Mouse (Mus musculus) E14TG2a.4 (cell line): ENCODE results near the gene Abcg8.

Source experiments
- H3K27me3 ChIP-seq: 2 replicates; pipeline ENCODE4 v1.6.1; 2014; ENCODE audit warnings: low read length, control low read depth; ENCODE audit not compliant: insufficient read depth
- H3K36me3 ChIP-seq: 2 replicates; pipeline ENCODE4 v1.6.1; 2014; ENCODE audit warnings: low read length, control low read depth; ENCODE audit not compliant: insufficient read depth
- H3K4me1 ChIP-seq: replicated peaks from 2 replicates; pipeline ENCODE4 v1.6.1; 2014; ENCODE audit warnings: low read depth, low read length, control low read depth
- H3K4me3 ChIP-seq: replicated peaks from 2 replicates; pipeline ENCODE4 v1.5.1; 2014; ENCODE audit warnings: mild to moderate bottlenecking, low read length
- H3K9me3 ChIP-seq: 2 replicates; pipeline ENCODE4 v1.6.1; 2014; ENCODE audit warnings: low read length, control low read depth
- CTCF ChIP-seq: conservative IDR thresholded peaks from 2 replicates; pipeline ENCODE4 v1.5.1; 2014; ENCODE audit warnings: low read length
- NANOG ChIP-seq: IDR thresholded peaks from 2 replicates; pipeline ENCODE4 v1.6.1; 2014; ENCODE audit warnings: borderline replicate concordance, low read length, mixed read lengths
- POU5F1 ChIP-seq: IDR thresholded peaks from 2 replicates; pipeline ENCODE4 v1.6.1; 2014; ENCODE audit warnings: low read length, borderline replicate concordance

Gene Abcg8

DNA sequence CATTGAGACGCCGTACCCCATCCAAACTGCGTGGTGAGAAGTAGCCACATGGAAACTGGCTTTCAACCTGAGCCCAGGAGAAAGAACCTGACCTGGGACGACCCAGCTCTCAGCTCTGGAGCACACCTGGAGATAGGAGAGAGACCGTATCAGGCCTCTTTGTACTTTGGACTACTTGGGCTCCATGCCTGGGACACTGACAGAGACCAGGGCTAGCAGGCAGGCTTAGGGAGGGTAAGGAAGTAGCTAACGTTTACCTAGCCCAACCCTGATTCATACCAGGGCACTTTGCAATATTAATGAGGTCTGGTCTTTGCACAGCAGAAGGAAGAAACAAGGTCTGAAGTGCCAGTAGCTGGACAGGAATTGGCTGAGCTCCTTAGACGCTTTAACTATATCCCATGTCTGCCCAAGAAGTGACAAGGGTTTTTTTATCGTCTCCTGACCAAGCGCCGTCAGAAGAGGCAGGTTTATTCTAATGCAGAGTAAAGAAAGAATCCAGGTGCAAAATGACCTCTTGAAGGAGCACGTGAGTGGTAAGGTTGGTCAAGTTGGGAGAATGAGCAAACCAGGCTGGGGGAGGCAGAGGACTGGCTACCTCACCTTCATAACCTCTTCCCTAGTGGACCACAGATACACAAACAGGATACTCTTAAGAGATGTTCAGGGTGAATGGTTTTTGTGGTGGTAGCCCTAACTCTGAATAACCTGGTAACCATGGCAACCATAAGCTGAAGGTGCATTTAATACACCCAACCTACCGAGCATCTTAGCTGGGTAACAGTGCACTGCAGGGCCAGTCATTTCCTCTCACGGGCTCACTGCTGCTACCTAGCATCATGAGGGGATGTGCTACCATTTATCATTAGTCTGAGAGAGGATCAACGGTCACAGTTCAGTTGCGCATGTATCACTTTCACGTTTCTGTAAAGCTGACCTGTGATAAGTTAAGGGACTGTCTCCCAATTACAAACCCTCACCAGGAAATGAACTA is 3.4 kb upstream of the Abcg8 start:
- Histone ChIP-seq H3K36me3 (no peaks in the 10 kb centered on the region), H3K4me1 (peaks cover 6% of the 10 kb centered on the region), H3K4me3 (no peak overlapping the region), H3K27me3 (peaks cover 27% of the 10 kb centered on the region), H3K9me3 (no peaks in the 10 kb centered on the region)
- TF ChIP-seq POU5F1 (no peak), CTCF (no peak), NANOG (no peak)

DNA sequence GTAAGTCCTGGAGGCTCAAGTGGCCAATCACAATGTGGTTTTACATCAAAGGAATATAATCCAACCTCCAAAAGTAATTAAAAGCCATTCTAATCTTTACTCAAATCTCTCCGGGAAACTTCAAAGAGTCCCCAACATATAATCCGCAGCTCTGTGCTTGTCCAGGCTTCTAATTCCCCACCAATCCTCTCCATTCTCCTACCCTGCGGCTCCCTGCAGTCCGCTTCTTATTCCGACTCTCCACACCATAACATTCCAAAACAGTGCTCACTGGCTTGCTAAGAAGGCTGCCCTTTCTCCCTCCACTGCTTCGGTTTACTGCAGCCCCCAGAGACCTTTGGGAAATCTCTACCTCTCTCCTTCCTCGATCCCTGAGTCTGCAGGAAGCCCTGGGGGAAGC is 2.1 kb upstream of the Abcg8 start:
- H3K36me3 ChIP-seq, result no peaks in the 10 kb centered on the region
- H3K27me3 ChIP-seq, result peaks cover 32% of the 10 kb centered on the region
- no peak for TF ChIP-seq POU5F1
- TF ChIP-seq CTCF, result no peak
- no peak for TF ChIP-seq NANOG
- H3K4me3 ChIP-seq, result no peak overlapping the region
- H3K9me3 ChIP-seq, result no peaks in the 10 kb centered on the region
- H3K4me1 ChIP-seq, result peaks cover 6% of the 10 kb centered on the region

DNA sequence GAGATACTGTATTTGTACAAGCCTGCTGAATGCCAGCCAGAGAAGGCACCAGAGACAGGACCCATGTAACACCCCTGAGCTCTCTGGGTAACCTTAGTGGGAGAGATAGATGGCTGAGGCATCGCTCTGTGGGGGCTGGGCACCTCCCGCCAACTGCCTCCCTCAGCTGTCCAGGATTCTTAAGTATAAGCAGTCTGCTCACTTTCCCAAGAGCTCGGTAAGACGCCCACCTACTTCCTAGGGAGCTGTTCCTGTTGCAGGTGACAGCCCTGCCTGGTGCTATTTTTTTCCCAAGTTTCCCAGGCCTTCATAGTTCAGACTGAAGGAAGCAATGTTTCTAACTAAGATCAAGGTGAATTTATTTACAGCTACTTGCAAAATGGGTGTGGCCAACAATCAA is 898 bp upstream of the Abcg8 start:
- H3K27me3 ChIP-seq, result peaks cover 32% of the 10 kb centered on the region
- TF ChIP-seq CTCF (no peak), NANOG (no peak), POU5F1 (no peak)
- peaks cover 6% of the 10 kb centered on the region for H3K4me1 ChIP-seq
- no peaks in the 10 kb centered on the region for H3K36me3 ChIP-seq
- no peak overlapping the region for H3K4me3 ChIP-seq
- H3K9me3 ChIP-seq, result no peaks in the 10 kb centered on the region

DNA sequence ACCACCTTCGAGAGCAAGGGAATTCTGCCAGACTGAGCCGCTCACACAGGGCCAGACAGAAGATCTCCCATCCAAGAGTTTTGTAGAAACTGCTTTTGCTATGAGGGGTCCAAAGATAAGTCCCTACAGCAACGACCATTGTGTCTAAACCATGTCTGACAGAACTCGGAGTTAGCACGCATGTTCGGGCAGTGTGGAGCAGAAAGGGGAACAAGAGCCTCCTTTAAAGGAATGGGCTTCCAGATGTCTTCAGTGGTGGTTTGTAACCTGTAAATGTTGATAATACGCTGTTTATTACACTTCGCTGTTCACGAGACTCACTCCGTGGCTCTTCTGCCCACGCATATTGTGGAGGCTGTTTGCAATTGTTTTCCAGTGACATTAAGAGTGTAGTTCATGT is 1.5 kb downstream of the Abcg8 start:
- no peaks in the 10 kb centered on the region for H3K9me3 ChIP-seq
- TF ChIP-seq POU5F1, result no peak
- TF ChIP-seq NANOG, result no peak
- TF ChIP-seq CTCF, result no peak
- peaks cover 6% of the 10 kb centered on the region for H3K4me1 ChIP-seq
- peaks cover 45% of the 10 kb centered on the region for H3K27me3 ChIP-seq
- H3K36me3 ChIP-seq, result no peaks in the 10 kb centered on the region
- H3K4me3 ChIP-seq, result no peak overlapping the region

DNA sequence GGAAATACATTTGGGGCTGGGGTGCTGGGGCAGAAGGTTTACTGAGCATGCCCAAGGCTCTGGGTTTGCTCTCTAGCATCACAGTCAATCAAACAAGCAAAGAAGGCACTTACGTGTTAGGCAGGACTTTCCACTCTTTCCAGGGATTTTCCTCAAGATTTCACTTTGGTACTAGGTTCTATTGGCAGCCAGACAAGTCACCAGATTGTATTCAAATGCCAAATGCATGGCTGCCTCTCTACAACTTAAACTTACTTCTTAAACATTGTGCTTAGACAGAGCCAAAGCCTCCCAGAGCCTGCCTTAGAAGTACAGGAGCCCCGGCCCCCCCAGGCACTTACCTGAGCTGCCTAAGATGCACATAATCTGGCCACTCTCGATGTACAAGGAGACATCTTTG is 5.6 kb downstream of the Abcg8 start:
- H3K9me3 ChIP-seq, result no peaks in the 10 kb centered on the region
- no peaks in the 10 kb centered on the region for H3K4me1 ChIP-seq
- H3K27me3 ChIP-seq, result peaks cover 36% of the 10 kb centered on the region
- H3K36me3 ChIP-seq, result no peaks in the 10 kb centered on the region
- no peak overlapping the region for H3K4me3 ChIP-seq
- TF ChIP-seq NANOG, result no peak
- no peak for TF ChIP-seq POU5F1
- TF ChIP-seq CTCF, result no peak

DNA sequence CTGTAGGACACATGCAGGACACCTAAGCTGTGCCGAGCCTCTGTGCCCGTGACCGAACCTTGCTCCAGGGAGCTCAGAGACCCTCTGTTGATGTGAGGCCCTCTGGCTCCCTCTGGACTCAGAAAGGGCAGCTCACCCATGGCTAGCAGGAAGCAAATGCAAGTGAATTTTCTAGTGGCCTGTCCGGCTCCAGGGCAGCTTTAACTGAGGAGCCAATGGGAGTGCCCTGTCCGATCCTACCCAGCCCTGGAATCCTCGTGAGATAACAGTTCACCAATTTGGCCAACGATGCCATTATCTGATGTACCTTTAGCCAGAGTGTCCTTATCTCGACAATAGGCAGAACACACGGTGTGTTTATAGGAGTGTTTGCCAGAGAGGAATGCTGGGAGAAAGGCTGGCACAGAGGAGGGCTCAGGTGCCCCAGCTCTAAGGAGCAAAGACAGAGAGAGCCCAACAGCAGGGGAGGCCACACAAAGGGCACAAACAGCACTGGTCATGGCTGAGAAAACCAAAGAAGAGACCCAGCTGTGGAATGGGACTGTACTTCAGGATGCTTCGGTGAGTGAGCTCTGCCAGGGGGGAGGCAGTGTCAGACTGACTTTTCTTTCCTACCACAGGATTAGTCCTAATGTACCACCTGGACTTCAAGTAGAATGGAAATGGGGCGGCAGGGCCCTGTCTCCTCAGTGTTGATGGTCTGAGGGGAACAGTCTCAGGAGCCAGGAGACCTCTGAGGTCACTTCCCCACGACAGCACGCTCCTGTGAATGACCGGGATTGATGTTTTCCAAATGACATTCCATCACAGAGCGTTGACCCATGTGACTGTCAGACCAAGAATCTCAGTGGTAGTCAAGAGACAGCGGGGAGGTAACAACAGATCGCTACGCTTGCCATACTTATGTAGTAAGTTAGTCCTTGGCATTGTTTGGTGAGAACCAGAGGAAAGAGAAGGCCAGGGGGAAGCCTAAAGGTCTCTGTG is 6.9 kb downstream of the Abcg8 start, which contains the start of gene Abcg5:
Gene Abcg5, minus strand, starts transcription at position 278 of the 984 bp plus-strand sequence.
- Histone ChIP-seq H3K27me3 (peaks cover 27% of the 10 kb centered on the region; the same call in 1 of the 2 replicates), H3K36me3 (no peaks in the 10 kb centered on the region), H3K4me3 (no peak within 1 kb of the TSS), H3K9me3 (no peaks in the 10 kb centered on the region), H3K4me1 (no peaks in the 10 kb centered on the region)
- TF ChIP-seq NANOG, result no peak

DNA sequence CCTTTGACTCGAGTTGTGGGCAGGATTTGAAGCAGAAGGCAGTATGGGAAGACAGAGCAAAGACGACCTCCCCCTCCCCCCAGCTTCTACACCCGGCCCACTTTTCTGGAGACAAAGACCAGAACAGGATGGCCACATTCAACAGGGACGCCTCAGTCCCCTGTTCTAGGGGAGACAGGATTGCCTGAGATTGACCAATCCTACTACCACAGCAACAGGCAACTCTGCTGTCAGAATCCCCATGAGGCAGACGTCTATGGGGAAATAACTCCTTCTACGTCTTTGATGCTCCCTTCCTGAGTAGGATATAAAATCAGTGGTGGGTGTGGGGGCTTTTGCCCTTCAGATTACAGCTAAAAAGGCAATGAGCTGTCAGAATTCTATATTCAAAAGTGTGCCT is 8.2 kb downstream of the Abcg8 start:
- H3K36me3 ChIP-seq, result no peaks in the 10 kb centered on the region
- peaks cover 25% of the 10 kb centered on the region; the same call in 1 of the 2 replicates for H3K27me3 ChIP-seq
- H3K4me3 ChIP-seq, result no peak overlapping the region
- no peaks in the 10 kb centered on the region for H3K9me3 ChIP-seq
- no peaks in the 10 kb centered on the region for H3K4me1 ChIP-seq
- no peak for TF ChIP-seq NANOG

DNA sequence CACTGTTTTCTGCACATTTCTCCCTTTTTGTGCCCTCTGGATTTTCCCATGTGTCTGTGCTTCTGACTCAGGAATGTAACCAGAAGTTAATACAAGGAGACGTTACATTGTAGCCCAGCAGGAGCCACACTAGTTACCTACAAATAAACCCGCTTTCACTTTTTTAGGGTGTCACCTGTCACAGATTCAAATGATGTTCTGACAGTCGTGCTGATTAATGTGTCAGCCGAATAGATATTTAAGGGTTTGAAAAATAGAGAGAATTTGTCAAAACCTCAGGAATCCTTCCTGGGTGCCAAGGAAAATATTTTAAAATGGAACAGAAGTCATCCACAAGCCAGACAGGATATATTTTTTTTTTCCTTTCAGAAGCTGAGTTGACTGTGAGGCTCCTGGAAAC is 9.2 kb downstream of the Abcg8 start:
- H3K9me3 ChIP-seq, result no peaks in the 10 kb centered on the region
- no peak overlapping the region for H3K4me3 ChIP-seq
- H3K27me3 ChIP-seq, result peaks cover 25% of the 10 kb centered on the region; the same call in 1 of the 2 replicates
- H3K4me1 ChIP-seq, result no peaks in the 10 kb centered on the region
- TF ChIP-seq POU5F1, result no peak
- H3K36me3 ChIP-seq, result no peaks in the 10 kb centered on the region
